Mouse (Mus musculus) gastrocnemius, postnatal 25 days (tissue): ENCODE results near the gene Ppp1r17. TPM values are rescaled to one million over a fixed set of nuclear protein-coding genes. Genes with fewer than 3 reads are reported as not detected.

Experiments used
- DNase-seq: peaks from one replicate; pipeline ENCODE4 v3.0.0; 2022
- long read RNA-seq, 2 experiments: library from polyadenylated mRNA; stranded (forward); transcript quantifications; one replicate each; pipeline ENCODE4 v2.0.0; 2021
- total RNA-seq, 2 experiments: library from RNA; stranded (reverse); gene quantifications; 1 replicate in 1 of 2; 2 replicates in 1 of 2; pipeline ENCODE4 v1.2.3; 2021

Gene Ppp1r17
- total RNA-seq, result not detected
- long read RNA-seq, experiment 1, result 0 reads
- long read RNA-seq, experiment 2, result 0 reads

DNA sequence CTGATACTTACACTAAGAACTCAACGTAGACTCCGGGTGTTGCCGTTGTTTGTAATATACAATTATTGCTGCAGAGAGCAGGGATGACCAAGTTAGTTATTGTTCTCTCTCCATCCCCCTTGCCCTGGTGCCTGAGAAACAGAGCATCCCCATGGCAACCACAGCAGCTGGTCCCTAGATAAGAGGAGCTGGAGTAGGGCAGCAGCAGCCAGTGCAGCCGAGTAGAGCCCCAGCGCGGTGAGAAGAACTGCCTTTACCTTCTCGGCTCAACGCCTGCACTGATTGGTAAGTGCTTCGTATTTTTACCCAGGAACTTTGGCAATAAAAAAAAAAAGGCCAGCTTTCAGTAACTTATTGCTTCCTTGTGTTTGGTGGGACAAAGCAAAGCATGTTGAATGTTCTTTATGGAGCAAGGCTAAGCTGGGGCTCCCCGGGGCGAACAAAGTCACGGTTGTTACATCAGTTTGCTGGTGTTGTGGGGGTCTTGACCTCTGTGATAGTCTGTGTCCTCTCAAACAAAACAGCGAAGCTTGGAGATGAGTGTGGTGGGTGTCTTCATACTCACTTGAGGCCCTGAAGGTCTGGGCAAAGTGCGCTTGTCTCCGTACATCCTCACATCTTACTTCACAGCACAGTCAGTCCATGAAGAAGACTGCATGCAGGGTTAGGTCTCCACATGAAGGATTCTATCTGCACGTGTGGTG, at the start of gene Ppp1r17:
TSS of gene Ppp1r17 (plus strand) at position 207 of the 704 bp plus-strand sequence.
- DNase-seq, result no peak

- no peak for DNase-seq
Observed at GRCm38 (mm10) chr6:55972998-55973397, 44.3 kb upstream of the Ppp1r17 start.

DNA sequence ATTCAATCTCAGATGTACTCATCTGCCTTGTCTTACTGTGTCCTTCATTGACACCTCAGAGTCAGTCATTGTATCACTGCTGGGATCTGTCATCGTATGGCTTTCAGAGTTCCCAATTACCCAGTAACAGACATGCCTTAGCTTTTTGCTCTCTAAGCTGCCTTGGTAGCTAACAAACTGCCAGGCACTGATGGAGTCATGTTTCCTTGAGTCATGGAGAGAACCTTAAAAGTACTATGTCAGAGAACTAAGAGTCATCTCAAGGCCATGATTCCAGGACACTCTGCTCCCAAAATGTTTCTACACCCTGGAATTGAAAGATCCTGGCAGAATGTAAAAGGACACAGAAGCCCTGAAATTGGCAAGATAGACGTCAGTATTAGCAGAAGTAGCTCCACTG, 37.5 kb upstream of the Ppp1r17 start:
- DNase-seq, result no peak

DNA sequence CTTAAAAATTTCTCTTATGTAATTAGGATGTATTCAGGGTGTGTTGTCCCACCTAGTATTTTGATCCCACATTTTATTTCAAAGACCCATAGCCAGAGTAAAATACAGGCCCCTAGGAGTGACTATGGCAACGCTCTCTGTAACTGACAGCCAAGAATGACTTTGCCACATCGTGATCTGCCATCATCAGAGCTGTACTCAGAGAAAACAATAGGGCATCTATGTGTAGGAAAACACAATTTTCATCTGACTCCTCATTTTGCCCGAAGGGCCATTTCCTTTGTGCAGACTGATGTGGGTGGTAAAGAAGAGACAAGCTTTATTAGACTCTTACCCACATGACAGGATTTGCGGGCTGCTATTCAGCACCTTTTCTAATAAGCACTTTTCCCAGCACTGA, 8.6 kb upstream of the Ppp1r17 start:
- DNase-seq, result no peak

- DNase-seq, result no peak
Observed at GRCm38 (mm10) chr6:56012384-56012783, 4.9 kb upstream of the Ppp1r17 start.

DNA sequence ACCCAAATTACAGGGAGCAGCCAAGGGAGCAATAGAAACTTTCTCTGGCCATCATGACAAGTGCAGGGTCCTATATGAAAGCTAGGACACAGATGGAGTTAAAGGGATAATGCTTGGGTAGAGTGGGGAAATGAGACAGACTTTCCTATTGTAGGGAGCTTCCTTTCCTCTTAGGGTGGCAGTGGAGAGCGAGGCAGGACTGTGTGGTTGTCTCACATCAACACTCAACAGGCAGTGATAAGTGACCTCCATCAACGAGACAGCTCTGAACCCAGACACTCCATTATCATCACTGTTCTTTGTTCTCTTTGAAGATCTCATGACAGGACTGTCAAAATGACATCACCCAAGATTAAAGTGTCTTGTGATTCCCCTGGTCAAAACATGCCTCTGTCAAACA, 2.3 kb downstream of the Ppp1r17 start:
- DNase-seq, result no peak

DNA sequence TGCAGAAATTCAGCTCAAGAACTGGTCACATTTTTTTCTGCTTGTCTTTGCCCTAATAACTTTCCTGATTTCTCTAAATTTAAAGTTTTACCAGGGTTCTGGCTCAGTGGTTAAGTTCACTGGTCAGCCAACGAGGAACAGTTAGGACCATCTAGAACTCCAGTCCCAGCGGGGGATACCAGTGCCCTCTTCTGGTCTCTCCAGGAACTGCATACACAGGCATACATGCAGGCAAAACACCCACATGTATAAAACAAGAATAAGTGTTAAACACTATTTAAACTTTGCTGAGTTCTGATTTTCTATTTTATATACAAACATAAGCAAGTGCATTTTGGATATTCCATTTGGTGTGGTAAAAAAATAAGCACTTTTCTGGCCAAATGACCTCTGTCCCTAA, 8.2 kb downstream of the Ppp1r17 start:
- DNase-seq, result no peak

GRCm38 (mm10) chr6:56027318-56027717, 10.0 kb downstream of the Ppp1r17 start:
- no peak for DNase-seq

DNA sequence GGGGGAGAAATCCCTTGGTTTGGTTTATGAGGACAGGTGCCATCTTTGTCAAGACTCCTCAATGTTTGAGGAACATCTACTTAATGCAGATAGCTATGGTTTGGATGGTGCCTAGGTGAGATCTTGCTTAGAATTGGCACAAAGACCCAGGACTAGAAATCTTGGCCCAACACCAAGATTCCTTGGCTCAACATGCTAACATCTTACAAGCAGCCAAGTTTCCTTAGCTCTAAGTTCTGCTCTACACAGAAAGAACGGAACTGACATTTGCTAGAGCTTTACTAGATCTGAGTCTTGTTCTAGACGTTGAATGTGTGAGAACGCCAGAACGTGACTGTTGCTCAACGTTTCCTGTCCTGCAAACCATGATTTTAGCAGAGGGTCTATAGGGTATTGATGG, 10.7 kb downstream of the Ppp1r17 start:
- DNase-seq, result no peak

GRCm38 (mm10) chr6:56029986-56030385, 12.7 kb downstream of the Ppp1r17 start:
- no peak for DNase-seq

DNA sequence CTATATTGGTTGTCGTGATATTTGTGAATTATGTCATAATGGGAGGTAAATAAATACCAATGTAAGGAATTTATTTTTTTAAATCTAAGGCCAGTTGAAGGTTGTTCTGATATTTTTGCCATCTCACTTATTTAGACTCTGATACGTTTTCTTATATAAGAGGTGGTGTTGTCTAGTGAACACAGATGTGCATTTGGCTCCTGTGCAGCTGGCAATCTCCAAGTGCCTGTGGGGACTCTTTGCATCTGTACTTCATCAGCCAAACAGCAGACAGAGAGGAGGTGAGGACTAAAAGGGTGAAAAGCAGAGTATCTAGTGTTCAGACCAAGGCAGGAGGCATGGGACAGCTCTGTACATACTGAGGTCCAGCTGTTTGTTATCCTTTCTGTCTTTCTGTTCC, 14.9 kb downstream of the Ppp1r17 start:
- peak; percentile 10 for DNase-seq

DNA sequence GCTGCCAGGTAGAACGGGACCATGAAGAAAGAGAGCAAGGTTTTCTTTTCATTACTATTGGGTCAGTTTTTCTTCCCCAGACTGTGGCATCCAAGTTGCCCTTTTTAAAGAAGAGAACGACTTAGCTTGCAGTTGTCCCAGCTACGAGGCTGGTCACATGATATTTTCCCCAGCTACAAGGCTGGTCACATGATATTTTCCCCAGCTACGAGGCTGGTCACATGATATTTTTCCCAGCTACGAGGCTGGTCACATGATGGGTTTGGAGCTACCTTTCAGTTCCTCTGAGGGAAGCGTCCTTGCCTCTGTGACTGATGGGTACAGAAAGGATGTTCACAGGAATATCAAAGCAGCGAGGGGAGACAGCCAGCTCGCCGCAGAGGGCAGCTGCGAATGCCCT, 17.8 kb downstream of the Ppp1r17 start:
- no peak for DNase-seq

GRCm38 (mm10) chr6:56039476-56040055, 22.3 kb downstream of the Ppp1r17 start:
- no peak for DNase-seq

DNA sequence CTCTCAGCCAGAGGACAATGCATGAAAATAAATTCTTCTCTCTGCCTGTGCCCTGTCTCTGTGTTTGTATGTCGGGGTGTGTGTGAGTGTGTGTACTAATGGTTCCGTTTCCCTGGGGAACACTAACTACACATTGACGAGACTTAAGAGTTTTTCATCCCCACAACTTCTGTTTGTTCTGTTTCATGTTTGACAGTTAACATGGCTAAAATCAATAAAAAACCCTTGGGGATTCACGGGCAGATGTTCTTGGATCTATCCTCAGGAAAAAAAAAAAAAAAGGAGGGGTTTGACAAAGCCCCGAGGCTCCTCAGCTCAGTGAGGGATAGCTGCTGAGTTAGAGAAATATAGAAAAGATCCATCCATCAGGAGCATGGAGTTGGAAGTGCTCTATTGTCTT, 27.0 kb downstream of the Ppp1r17 start:
- DNase-seq, result no peak

DNA sequence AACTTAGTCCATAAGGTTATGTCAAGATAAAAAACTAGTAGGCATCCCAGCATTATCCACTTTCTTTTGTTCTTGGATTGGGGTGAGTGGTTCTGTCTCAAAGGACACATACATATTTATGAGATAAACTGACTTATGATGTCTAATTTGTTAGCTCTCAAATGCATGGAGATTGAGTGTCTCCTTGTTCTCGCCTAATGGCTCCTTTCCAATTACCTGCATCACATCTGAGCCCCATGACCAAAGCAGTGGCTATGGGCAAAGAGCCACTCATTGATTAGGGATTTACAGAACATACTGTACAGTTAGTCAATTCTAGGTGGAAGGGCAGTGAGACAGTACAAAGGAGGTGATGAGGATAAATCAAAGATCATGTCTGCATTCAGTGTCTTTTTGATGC, 27.4 kb downstream of the Ppp1r17 start:
- DNase-seq, result no peak

GRCm38 (mm10) chr6:56048580-56048979, 31.3 kb downstream of the Ppp1r17 start:
- no peak for DNase-seq

- DNase-seq, result no peak
Observed at GRCm38 (mm10) chr6:56049104-56049503, 31.8 kb downstream of the Ppp1r17 start.

DNA sequence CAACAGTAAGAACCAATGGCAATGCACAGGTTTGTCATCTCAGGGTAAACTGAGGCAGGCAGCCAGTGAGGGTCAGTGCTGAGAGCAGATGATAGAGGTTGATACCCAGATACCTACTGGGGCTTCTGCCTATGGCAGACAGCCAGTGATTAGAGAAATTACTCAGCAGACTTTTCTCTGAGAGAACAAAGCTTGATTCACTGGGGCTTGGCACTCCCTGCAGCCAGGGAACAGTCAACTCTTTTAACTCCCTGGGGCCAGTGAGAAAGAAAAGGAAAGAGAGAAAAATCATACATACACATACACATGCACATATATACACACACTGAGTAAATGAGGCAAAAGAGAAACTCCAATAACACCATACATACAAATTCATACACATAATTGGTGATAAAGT, 46.4 kb downstream of the Ppp1r17 start:
- no peak for DNase-seq

DNA sequence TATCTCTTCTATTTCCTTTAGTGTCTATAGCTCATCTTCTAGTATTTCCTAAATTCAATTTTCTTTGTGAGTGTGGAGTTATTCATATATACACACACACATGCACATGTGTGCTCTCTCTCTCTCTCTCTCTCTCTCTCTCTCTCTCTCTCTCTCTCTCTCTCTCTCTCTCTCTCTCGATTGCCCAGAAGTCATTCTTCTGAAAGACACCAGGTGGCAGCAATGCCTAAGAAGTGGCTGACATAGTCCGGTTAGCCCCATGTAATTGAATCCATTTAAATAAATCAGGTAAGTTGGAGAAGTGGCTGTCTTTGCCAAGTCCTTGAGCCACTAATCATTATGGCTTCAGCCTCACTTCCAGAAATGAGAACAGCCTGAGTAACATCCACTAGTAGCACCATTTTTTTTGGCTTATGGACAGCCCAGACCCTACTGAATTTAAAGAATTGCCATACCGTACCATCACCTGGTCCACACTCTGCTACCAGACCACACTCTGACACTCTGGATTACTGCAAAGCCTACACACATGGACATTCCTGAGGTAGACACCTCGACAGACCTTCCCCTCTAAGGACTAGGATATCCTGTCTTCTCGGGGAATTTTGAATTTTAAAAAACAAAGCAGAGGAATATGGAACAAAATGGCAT, 49.5 kb downstream of the Ppp1r17 start:
- DNase-seq, result no peak

DNA sequence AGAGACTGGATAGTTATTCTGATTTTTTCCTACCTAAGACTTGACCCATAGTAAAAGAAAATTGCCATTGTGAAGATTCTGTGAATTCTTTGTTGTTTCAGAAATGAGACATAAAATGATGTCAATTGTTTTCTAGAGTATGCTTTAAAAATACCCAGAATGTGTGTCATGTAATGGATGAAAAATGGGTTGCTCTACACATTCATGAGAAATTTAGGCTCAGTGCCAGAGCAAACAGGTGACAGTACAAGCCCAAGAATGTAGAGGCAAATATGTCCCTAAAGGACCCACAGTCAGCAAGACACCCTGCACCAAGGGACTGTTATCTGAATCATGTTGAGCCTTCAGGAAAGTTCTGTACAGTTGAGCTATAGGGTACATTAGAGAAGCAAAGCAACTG, 51.2 kb downstream of the Ppp1r17 start:
- no peak for DNase-seq

GRCm38 (mm10) chr6:56076378-56076805, 59.1 kb downstream of the Ppp1r17 start:
- peak; percentile 6 for DNase-seq
